Mouse (Mus musculus): ENCODE measurements around the gene Gm17535.
"Not testable (repeated sequence)": the region's sequence is repeated elsewhere in the genome, so short reads cannot be mapped to it uniquely, and the experiment has no call there.

The Gm17535 gene

GRCm38 (mm10) chr9:3025653-3026052 is 8.7 kb upstream of the Gm17535 start:
- DNase-seq: peak; percentile 40

- not testable (repeated sequence) for DNase-seq
Observed at GRCm38 (mm10) chr9:3026136-3026535, 8.3 kb upstream of the Gm17535 start.

- DNase-seq: not testable (repeated sequence)
Observed at GRCm38 (mm10) chr9:3026741-3027140, 7.7 kb upstream of the Gm17535 start.

- not testable (repeated sequence) for DNase-seq
Observed at GRCm38 (mm10) chr9:3027200-3027599, 7.2 kb upstream of the Gm17535 start.

- DNase-seq: peak; percentile 7
Observed at GRCm38 (mm10) chr9:3029276-3030000, 5.0 kb upstream of the Gm17535 start.

GRCm38 (mm10) chr9:3030677-3031318 is 3.6 kb upstream of the Gm17535 start:
- not testable (repeated sequence) for DNase-seq

- not testable (repeated sequence) for DNase-seq
Observed at GRCm38 (mm10) chr9:3036577-3036976, 2.2 kb downstream of the Gm17535 start, which contains the start of gene Gm10715. TSS of gene Gm10715 (plus strand) at chr9:3036877.

GRCm38 (mm10) chr9:3038161-3038560 is 3.8 kb downstream of the Gm17535 start:
- not testable (repeated sequence) for DNase-seq

Data from right cerebral cortex, adult 18-20 months (tissue).